Mouse (Mus musculus) intestine, embryonic 14.5 days (tissue): ENCODE data around the gene Gm10061. TPM values are rescaled to one million over a fixed set of nuclear protein-coding genes. Genes with fewer than 3 reads are reported as not detected.
"Not testable (repeated sequence)": the region's sequence is repeated elsewhere in the genome, so short reads cannot be mapped to it uniquely, and the experiment has no call there.

Source experiments
- ATAC-seq: fragments of 200-750 bp; cut with Nextera tagmentation; replicated peaks from 2 replicates; pipeline ENCODE4 v1.8.0; 2017; ENCODE audit warnings: low read depth, moderate number of reproducible peaks, moderate TSS enrichment, moderate library complexity; ENCODE audit not compliant: low FRiP score, low TSS enrichment
- DNase-seq: peaks from one replicate; pipeline ENCODE4 v3.0.0-alpha.2; 2018; ENCODE audit warnings: low spot score
- H3K27ac ChIP-seq: fragments of 300-500 bp; sonication (generic); 2 replicates; pipeline ENCODE4 v1.5.1; 2014; ENCODE audit warnings: low read depth, mild to moderate bottlenecking, control low read depth
- H3K27me3 ChIP-seq: fragments of 300-500 bp; sonication (generic); replicated peaks from 2 replicates; pipeline ENCODE4 v1.6.1; 2014; ENCODE audit warnings: low read length, control low read depth; ENCODE audit not compliant: control insufficient read depth, insufficient read depth
- H3K36me3 ChIP-seq: fragments of 300-500 bp; sonication (generic); 2 replicates; pipeline ENCODE4 v1.6.1; 2014; ENCODE audit warnings: low read length, control low read depth; ENCODE audit not compliant: control insufficient read depth, insufficient read depth
- H3K4me1 ChIP-seq: fragments of 300-500 bp; sonication (generic); replicated peaks from 2 replicates; pipeline ENCODE4 v1.6.1; 2014; ENCODE audit warnings: low read length, control low read depth, mixed read lengths; ENCODE audit not compliant: control insufficient read depth, insufficient read depth
- H3K4me2 ChIP-seq: fragments of 300-500 bp; sonication (generic); 2 replicates; pipeline ENCODE4 v1.6.1; 2014; ENCODE audit warnings: low read length
- H3K4me3 ChIP-seq: fragments of 300-500 bp; sonication (generic); 2 replicates; pipeline ENCODE4 v1.5.1; 2014; ENCODE audit warnings: low read depth, low read length, control low read depth, mixed read lengths
- H3K9ac ChIP-seq: fragments of 300-500 bp; sonication (generic); 2 replicates; pipeline ENCODE4 v1.6.1; 2014; ENCODE audit warnings: mild to moderate bottlenecking, low read length
- H3K9me3 ChIP-seq: fragments of 300-500 bp; sonication (generic); 2 replicates; pipeline ENCODE4 v1.6.1; 2016; ENCODE audit warnings: low read length, control low read depth; ENCODE audit not compliant: control insufficient read depth
- WGBS: fragments of 180-500 bp; shearing (Covaris S2); extraction: QIAGEN DNeasy Blood & Tissue Kit; methylation state at CpG from one replicate; pipeline ENCODE4 v1.1.7; 2014; 5-methylcytosine and 5-hydroxymethylcytosine counted together
- polyA plus RNA-seq: library from polyadenylated mRNA; unstranded; fragments of >200 nt; fragmentation: Nextera tagmentation; extraction: Ambion mirVana; gene quantifications from 2 replicates; pipeline ENCODE4 v1.2.1, GENCODE M21; 2014

Gm10061 gene
- polyA plus RNA-seq = not detected in 2 replicates

- no peak for ATAC-seq
- no peak within 1 kb of the TSS for H3K4me2 ChIP-seq
- H3K4me1 ChIP-seq = no peaks in the 10 kb centered on the region
- H3K36me3 ChIP-seq = no peaks in the 10 kb centered on the region
- no peak for DNase-seq
- H3K9ac ChIP-seq = no peak within 1 kb of the TSS
- H3K9me3 ChIP-seq = 0 out of 2 replicates have a peak, but pooled peaks cover 3% of the 10 kb centered on the region
- H3K27me3 ChIP-seq = no peaks in the 10 kb centered on the region
- H3K4me3 ChIP-seq = no peak within 1 kb of the TSS
- WGBS = 93% methylated on average over 1 of the region's 1 CpGs
- no peak within 1 kb of the TSS for H3K27ac ChIP-seq
Measured at GRCm38 (mm10) chr16:89150786-89151185, at the start of gene Gm10061. Gene Gm10061 (plus strand): TSS chr16:89151086.

GRCm38 (mm10) chr16:89140551-89140950 lies 10.3 kb upstream of the Gm10061 start, which contains the start of gene Gm6358:
Gene Gm6358 (plus strand): TSS chr16:89140851.
- Histone ChIP-seq H3K27ac (no peak within 1 kb of the TSS), H3K4me1 (no peaks in the 10 kb centered on the region), H3K36me3 (no peaks in the 10 kb centered on the region), H3K4me3 (no peak within 1 kb of the TSS), H3K27me3 (no peaks in the 10 kb centered on the region), H3K4me2 (no peak within 1 kb of the TSS), H3K9ac (no peak within 1 kb of the TSS), H3K9me3 (no peaks in the 10 kb centered on the region)
- WGBS = 92% methylated on average over 1 of the region's 1 CpGs
- DNase-seq = no peak
- ATAC-seq = no peak

- Histone ChIP-seq H3K27me3 (no peaks in the 10 kb centered on the region), H3K4me2 (no peak within 1 kb of the TSS), H3K27ac (no peak within 1 kb of the TSS), H3K4me1 (no peaks in the 10 kb centered on the region), H3K4me3 (no peak within 1 kb of the TSS), H3K9ac (no peak within 1 kb of the TSS), H3K36me3 (no peaks in the 10 kb centered on the region), H3K9me3 (no peaks in the 10 kb centered on the region)
- WGBS = 91% methylated on average over 4 of the region's 4 CpGs
- DNase-seq = no peak
- no peak for ATAC-seq
Measured at GRCm38 (mm10) chr16:89157652-89158051, 6.8 kb downstream of the Gm10061 start, which contains the start of gene Gm9789. Gene Gm9789 (plus strand): TSS chr16:89157952.

GRCm38 (mm10) chr16:89169190-89169589 lies 18.3 kb downstream of the Gm10061 start, which contains the start of gene Gm7735:
Gene Gm7735 (plus strand): TSS chr16:89169490.
- not testable (repeated sequence) for H3K36me3 ChIP-seq, H3K4me1 ChIP-seq, H3K4me3 ChIP-seq, H3K9ac ChIP-seq, H3K4me2 ChIP-seq, DNase-seq, H3K27ac ChIP-seq, H3K27me3 ChIP-seq, H3K9me3 ChIP-seq, ATAC-seq

DNA sequence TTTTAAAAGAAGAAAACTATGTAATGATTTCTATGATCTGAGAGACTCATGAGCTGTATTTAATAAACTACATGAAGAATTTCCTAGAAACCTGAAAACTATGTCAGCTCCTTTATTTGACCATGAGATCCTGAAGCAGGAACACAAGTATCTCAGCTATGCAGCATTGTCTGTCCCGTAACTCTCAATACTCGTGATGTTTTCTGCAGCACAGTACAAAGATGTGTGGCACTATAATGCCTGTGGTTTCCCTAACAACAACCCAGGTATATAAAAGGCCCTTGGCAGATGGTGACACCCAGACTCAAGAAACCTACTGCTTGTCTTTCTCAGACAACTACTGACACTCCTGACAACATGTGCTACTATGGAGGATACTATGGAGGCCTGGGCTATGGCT lies 23.5 kb downstream of the Gm10061 start, which contains the start of gene 1110057P08Rik:
Gene 1110057P08Rik (plus strand): TSS at position 301 of the 400 bp plus-strand sequence.
- Histone ChIP-seq H3K4me3 (no peak within 1 kb of the TSS), H3K27me3 (no peaks in the 10 kb centered on the region), H3K4me2 (no peak within 1 kb of the TSS), H3K9ac (no peak within 1 kb of the TSS), H3K9me3 (no peaks in the 10 kb centered on the region), H3K27ac (no peak within 1 kb of the TSS), H3K4me1 (no peaks in the 10 kb centered on the region), H3K36me3 (no peaks in the 10 kb centered on the region)
- ATAC-seq = no peak
- 77% methylated on average over 2 of the region's 2 CpGs for WGBS
- no peak for DNase-seq

- ATAC-seq (no peak), DNase-seq (no peak)
- no peak overlapping the region for H3K4me2 ChIP-seq
- H3K27me3 ChIP-seq = no peaks in the 10 kb centered on the region
- H3K9ac ChIP-seq = no peak overlapping the region
- no peak overlapping the region for H3K27ac ChIP-seq
- no peaks in the 10 kb centered on the region for H3K9me3 ChIP-seq
- no peak overlapping the region for H3K4me3 ChIP-seq
- WGBS = 83% methylated on average over 4 of the region's 4 CpGs
- no peaks in the 10 kb centered on the region for H3K36me3 ChIP-seq
- no peaks in the 10 kb centered on the region for H3K4me1 ChIP-seq
Measured at GRCm38 (mm10) chr16:89188621-89189020, 37.7 kb downstream of the Gm10061 start.

Other genes with a start within 250 kb of the Gm10061 start
- not detected in 2 replicates for gene Krtap19-9b, start 218.8 kb upstream of the Gm10061 start, polyA plus RNA-seq
- gene Krtap16-3, start 188.2 kb upstream of the Gm10061 start, polyA plus RNA-seq = not detected in 2 replicates
- gene Krtap22-2, start 140.3 kb upstream of the Gm10061 start, polyA plus RNA-seq = not detected in 2 replicates
- gene Gm10229, start 135.8 kb upstream of the Gm10061 start, polyA plus RNA-seq = not detected in 2 replicates
- not detected in 2 replicates for gene Krtap6-1, start 119.4 kb upstream of the Gm10061 start, polyA plus RNA-seq
- gene Gm10228, start 109.6 kb upstream of the Gm10061 start, polyA plus RNA-seq = not detected in 2 replicates
- not detected in 2 replicates for gene Krtap6-5, start 103.2 kb upstream of the Gm10061 start, polyA plus RNA-seq
- gene 1110025L11Rik, start 87.1 kb upstream of the Gm10061 start, polyA plus RNA-seq = not detected in 2 replicates
- not detected in 2 replicates for gene Krtap6-3, start 67.1 kb upstream of the Gm10061 start, polyA plus RNA-seq
- gene Gm6358, start 10.2 kb upstream of the Gm10061 start, polyA plus RNA-seq = not detected in 2 replicates
- not detected in 2 replicates for gene Gm9789, start 6.9 kb downstream of the Gm10061 start, polyA plus RNA-seq
- not detected in 2 replicates for gene Gm7735, start 18.4 kb downstream of the Gm10061 start, polyA plus RNA-seq
- not detected in 2 replicates for gene 1110057P08Rik, start 23.6 kb downstream of the Gm10061 start, polyA plus RNA-seq
- not detected in 2 replicates for gene Krtap20-2, start 54.8 kb downstream of the Gm10061 start, polyA plus RNA-seq